Mouse (Mus musculus) gastrocnemius, adult 2 months (tissue): ENCODE measurements at regions not wholly inside any gene's neighbourhood (a gene's known extent, or its start where the extent isn't known, plus 50 kb on each side); places are given as distances from the start of the nearest gene placed in this dataset.
A peak's percentile ranks its signal among the peaks of the same experiment; 100 is the strongest.

Source experiments
- DNase-seq: peaks from one replicate; pipeline ENCODE4 v3.0.0; 2022
- H3K27ac ChIP-seq: fragments of 200-600 bp; 2 replicates; pipeline ENCODE4 v1.8.1; 2022; ENCODE audit warnings: mild to moderate bottlenecking
- H3K4me3 ChIP-seq: fragments of 200-600 bp; 2 replicates; pipeline ENCODE4 v1.8.1; 2022; ENCODE audit warnings: mild to moderate bottlenecking, moderate library complexity
- CTCF ChIP-seq: fragments of 200-600 bp; IDR thresholded peaks from 2 replicates; pipeline ENCODE4 v1.8.1; 2022; ENCODE audit warnings: antibody characterized with exemption, mild to moderate bottlenecking, moderate library complexity
- intact Hi-C: fragments of 180-260 bp; cut with DNase I; formaldehyde crosslinking; loops from one replicate; pipeline ENCODE4 v1.15.1; 2025

DNA sequence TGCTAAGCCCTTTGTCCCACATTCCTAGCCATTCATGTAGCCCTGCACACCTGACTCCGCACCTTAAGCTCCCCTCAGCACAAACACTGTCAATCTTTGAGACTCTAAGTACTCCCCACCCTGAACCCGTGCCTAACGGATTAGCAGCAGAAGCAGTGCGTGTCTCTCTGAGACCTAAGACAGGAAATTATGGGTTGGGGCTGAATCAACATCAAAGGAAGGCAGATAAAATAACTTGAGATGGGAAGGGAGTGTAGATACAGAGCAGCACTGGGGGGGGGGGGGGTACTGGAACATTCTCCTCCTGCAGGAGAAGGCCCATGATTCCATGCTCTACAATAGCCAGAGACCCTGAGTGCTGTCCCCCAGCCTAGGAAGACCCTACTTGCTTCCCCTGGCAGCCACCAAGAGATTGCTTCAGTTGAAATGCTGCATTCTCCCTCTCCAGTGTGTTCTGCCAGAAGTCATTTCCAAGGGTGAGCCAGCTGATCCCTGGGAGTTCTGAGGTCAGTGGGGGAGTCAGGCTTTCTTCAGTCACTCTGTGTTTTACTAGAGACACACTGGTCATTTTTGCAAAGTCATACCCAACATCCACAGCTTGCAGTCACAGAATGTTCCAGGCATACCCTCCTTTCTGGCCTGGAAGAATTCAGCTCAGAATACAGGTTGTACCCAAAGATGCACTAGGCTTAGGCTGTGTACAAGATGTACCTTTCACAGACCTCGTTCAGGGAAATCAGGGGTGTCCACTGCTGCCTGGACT is 71.4 kb downstream of the Rhob start:
- H3K27ac ChIP-seq: peak overlapping the region; percentile 66
- peak; percentile 52 for DNase-seq
- intact Hi-C loops: no loop called here
- H3K4me3 ChIP-seq: no peak overlapping the region
- no peak for TF ChIP-seq CTCF

GRCm38 (mm10) chr12:8424515-8424914 is 75.3 kb downstream of the Rhob start:
- Histone ChIP-seq H3K4me3 (no peak overlapping the region), H3K27ac (no peak overlapping the region)
- TF ChIP-seq CTCF: no peak
- intact Hi-C loops: no loop called here
- no peak for DNase-seq

- TF ChIP-seq CTCF: no peak
- intact Hi-C loops: no loop called here
- DNase-seq: no peak
- Histone ChIP-seq H3K4me3 (no peak overlapping the region), H3K27ac (peak overlapping the region; percentile 31; the same call in 1 of the 2 replicates)
These were observed 77.1 kb downstream of the Rhob start for GRCm38 (mm10) chr12:8422676-8423075.

DNA sequence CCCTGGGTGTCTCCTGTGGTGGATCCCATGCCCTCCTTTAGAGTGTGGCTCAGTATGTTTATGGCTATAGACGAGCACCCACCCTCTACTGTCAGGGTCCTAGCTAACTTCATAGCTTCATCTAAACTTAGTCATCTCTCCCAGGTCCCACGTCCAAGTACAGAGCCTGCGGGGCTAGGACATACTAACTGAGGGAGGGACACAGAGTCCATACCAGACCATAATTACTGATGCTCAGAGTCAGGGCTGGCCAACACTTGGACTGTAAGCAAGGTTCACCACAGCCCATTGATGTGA is 78.6 kb downstream of the Rhob start:
- intact Hi-C loops: no loop called here
- no peak for DNase-seq
- Histone ChIP-seq H3K4me3 (no peak overlapping the region), H3K27ac (peak overlapping the region; percentile 28; the same call in 1 of the 2 replicates)
- no peak for TF ChIP-seq CTCF

- DNase-seq: no peak
- intact Hi-C loops: no loop called here
- no peak overlapping the region for H3K4me3 ChIP-seq
- peak overlapping the region; percentile 31; the same call in 1 of the 2 replicates for H3K27ac ChIP-seq
- TF ChIP-seq CTCF: no peak
These were observed 79.1 kb downstream of the Rhob start for GRCm38 (mm10) chr12:8420511-8421270.

- no peak for TF ChIP-seq CTCF
- intact Hi-C loops: no loop called here
- peak overlapping the region; percentile 40 for H3K27ac ChIP-seq
- H3K4me3 ChIP-seq: no peak overlapping the region
- DNase-seq: no peak
These were observed 80.9 kb downstream of the Rhob start for GRCm38 (mm10) chr12:8418890-8419289.

GRCm38 (mm10) chr12:8417127-8417790 is 82.5 kb downstream of the Rhob start:
- intact Hi-C loops: no loop called here
- DNase-seq: no peak
- no peak for TF ChIP-seq CTCF
- Histone ChIP-seq H3K4me3 (no peak overlapping the region), H3K27ac (no peak overlapping the region)

DNA sequence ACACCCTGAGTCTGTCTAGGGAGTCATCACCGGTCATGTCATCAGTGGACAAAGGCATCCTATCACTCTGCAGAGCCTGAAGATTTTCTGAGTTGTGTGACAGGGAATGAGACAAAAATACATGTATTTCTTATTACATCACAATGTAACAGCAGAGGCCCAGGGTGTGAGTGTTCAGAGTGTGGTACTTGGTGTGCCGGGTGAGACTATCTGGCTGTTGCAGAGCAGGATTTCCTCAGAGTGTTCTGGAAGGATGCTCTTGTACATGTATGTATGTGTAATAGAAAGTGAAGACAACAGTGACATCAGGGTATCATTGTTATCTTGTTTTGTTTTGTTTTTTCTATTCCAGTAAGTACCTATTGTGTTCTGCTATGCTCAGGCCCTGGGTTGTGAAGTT is 87.7 kb downstream of the Rhob start:
- DNase-seq: no peak
- TF ChIP-seq CTCF: no peak
- Histone ChIP-seq H3K4me3 (no peak overlapping the region), H3K27ac (no peak overlapping the region)
- intact Hi-C loops: no loop called here

DNA sequence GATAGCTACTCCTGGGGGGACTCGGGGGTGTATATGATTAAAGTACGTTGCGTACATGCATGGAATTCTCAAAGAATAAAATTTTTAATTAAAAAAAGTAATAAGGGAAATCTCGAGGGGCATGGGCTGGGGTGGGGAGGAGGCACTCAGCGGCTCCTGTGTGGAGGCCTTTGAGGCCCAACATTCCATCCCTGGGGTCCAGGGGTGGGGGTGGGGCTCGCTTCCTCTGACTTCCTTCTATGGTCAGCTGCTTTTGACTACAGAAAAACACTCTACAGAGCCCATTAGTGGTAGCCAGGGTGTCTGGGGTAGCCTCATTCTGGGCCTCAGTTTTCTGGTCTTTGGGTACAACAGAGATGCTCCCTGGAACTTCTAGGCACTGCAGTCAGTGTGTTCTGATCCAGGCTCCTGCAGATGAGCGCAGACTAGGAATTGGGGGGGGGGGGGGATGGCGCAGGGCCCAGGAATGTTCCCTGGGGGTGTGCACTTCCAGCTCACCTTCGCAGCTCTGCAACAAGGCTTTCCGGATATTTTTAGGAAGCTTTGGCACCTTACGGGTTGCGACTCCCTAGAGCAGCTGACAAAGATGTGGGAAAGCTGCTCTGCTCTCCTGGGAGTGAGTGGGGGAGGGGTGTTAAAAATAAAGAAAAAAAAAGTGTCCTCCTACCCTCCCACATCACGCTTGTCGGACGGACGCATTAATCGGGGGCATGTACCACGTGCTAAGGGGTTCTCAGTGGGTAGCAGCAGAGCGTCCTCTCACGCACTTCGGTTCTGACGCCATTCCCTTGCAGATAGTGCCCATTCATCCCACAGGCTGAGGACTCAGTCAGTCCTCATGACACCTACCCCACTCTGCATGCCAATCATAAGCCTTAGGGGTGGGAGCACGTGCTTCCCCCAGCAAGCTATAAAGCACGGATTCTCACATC is 89.1 kb downstream of the Rhob start:
- Histone ChIP-seq H3K27ac (no peak overlapping the region), H3K4me3 (no peak overlapping the region)
- intact Hi-C loops: no loop called here
- DNase-seq: no peak
- no peak for TF ChIP-seq CTCF

GRCm38 (mm10) chr12:8402084-8402483 is 88.9 kb downstream of the Hs1bp3 start:
- Histone ChIP-seq H3K4me3 (no peak overlapping the region), H3K27ac (no peak overlapping the region)
- no peak for DNase-seq
- intact Hi-C loops: no loop called here
- TF ChIP-seq CTCF: no peak

DNA sequence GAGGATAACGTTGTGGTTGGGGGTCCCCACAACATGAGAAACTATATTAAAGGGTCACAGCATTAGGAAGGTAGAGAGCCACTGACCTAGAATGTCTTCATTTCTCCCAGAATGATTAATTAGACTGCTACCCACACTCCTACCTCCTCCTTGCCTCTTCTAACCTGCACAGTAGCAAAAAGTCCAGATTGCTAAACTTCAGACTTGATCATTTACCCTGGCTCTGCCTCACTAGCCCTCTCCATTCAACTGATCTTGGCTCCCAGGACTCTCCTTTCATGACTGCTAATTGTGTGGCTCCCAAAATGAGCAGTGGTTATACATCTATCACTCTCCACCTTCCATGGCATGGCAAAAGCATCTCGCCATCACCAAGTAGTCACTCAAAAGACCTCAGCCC is 88.1 kb downstream of the Hs1bp3 start:
- intact Hi-C loops: no loop called here
- DNase-seq: no peak
- Histone ChIP-seq H3K4me3 (no peak overlapping the region), H3K27ac (no peak overlapping the region)
- no peak for TF ChIP-seq CTCF

DNA sequence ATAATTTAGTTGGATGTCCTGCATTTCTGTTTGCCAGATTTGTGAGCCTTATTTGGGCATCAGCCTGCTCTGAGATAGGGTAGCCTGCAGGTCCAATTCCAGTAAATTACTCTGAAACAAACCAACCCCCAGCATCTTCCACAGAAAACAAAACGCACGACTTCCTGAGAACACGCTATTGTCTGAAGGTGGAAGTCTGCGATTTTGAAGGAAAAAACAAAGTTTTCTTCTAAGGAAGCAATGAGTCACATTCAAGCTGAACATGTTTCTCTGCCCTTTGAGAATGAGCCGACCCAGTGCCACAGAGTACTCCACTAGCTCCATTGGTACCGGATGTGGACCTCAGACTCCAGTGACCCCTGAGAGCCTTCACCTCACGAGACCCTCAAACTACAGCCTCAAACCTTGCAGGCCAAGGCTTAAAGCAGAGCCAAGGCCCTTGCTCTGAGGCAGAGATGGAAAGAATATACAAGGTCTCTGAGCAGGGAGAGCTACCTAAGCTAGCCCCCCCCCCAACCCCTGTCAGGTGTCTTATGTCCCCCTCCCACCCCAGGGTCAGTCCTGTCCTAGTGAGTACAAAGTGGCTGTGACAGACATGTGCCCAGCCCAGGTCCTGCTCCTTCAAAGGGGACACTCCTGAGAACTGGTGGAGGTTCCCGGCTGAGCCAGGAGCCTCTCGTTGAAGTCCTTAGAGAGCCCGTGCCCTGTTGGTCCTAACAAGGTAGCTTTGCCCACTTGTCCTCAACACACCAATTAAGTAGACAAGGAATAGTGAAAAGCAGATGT is 87.3 kb downstream of the Hs1bp3 start:
- H3K27ac ChIP-seq: peak overlapping the region; percentile 50
- H3K4me3 ChIP-seq: no peak overlapping the region
- TF ChIP-seq CTCF: no peak
- no peak for DNase-seq
- intact Hi-C loops: no loop called here
